Mouse (Mus musculus): ENCODE measurements around the gene Fam72a. TPM values are rescaled to one million over a fixed set of nuclear protein-coding genes. Genes with fewer than 3 reads are reported as not detected.

Gene Fam72a
- polyA plus RNA-seq, 1 experiment, result 4.4 TPM

- no peak for TF ChIP-seq GATA1 (IDR thresholded peaks at IDR 0.05; ENCODE audit: low read length)
These were observed 13.5 kb upstream of the Fam72a start for GRCm38 (mm10) chr1:131514197-131514596.

- no peak for TF ChIP-seq GATA1 (IDR thresholded peaks at IDR 0.05; ENCODE audit: low read length)
These were observed 11.1 kb upstream of the Fam72a start for GRCm38 (mm10) chr1:131516588-131516987.

- TF ChIP-seq GATA1 (IDR thresholded peaks at IDR 0.05; ENCODE audit: low read length), result no peak
These were observed 3.9 kb upstream of the Fam72a start for GRCm38 (mm10) chr1:131523794-131524193.

- no peak for TF ChIP-seq GATA1 (IDR thresholded peaks at IDR 0.05; ENCODE audit: low read length)
These were observed 2.6 kb upstream of the Fam72a start for GRCm38 (mm10) chr1:131525101-131525585.

GRCm38 (mm10) chr1:131525586-131526271, 2.0 kb upstream of the Fam72a start:
- no peak for TF ChIP-seq GATA1 (IDR thresholded peaks at IDR 0.05; ENCODE audit: low read length)

- no peak for TF ChIP-seq GATA1 (IDR thresholded peaks at IDR 0.05; ENCODE audit: low read length)
These were observed 1.1 kb upstream of the Fam72a start for GRCm38 (mm10) chr1:131526371-131527270.

- TF ChIP-seq GATA1 (IDR thresholded peaks at IDR 0.05; ENCODE audit: low read length), result no peak
These were observed 391 bp downstream of the Fam72a start for GRCm38 (mm10) chr1:131528081-131528507.

- TF ChIP-seq GATA1 (IDR thresholded peaks at IDR 0.05; ENCODE audit: low read length), result no peak
These were observed 961 bp downstream of the Fam72a start for GRCm38 (mm10) chr1:131528561-131529166.

GRCm38 (mm10) chr1:131539771-131540170, 12.1 kb downstream of the Fam72a start:
- no peak for TF ChIP-seq GATA1 (IDR thresholded peaks at IDR 0.05; ENCODE audit: low read length)

GRCm38 (mm10) chr1:131540795-131541194, 13.1 kb downstream of the Fam72a start:
- TF ChIP-seq GATA1 (IDR thresholded peaks at IDR 0.05; ENCODE audit: low read length), result no peak

GRCm38 (mm10) chr1:131541431-131541830, 13.7 kb downstream of the Fam72a start:
- no peak for TF ChIP-seq GATA1 (IDR thresholded peaks at IDR 0.05; ENCODE audit: low read length)

- no peak for TF ChIP-seq GATA1 (IDR thresholded peaks at IDR 0.05; ENCODE audit: low read length)
These were observed 14.2 kb downstream of the Fam72a start for GRCm38 (mm10) chr1:131541903-131542302.

GRCm38 (mm10) chr1:131543886-131544565, 16.3 kb downstream of the Fam72a start:
- no peak for TF ChIP-seq GATA1 (IDR thresholded peaks at IDR 0.05; ENCODE audit: low read length)

- TF ChIP-seq GATA1 (IDR thresholded peaks at IDR 0.05; ENCODE audit: low read length), result no peak
These were observed 19.3 kb downstream of the Fam72a start for GRCm38 (mm10) chr1:131546798-131547690.

Data from G1E-ER4 (cell line).